Mouse (Mus musculus): ENCODE data around the gene Mucl3. TPM values are rescaled to one million over a fixed set of nuclear protein-coding genes. Genes with fewer than 3 reads are reported as not detected.

Gene Mucl3
- polyA plus RNA-seq (2012; rRNA removed), result not detected in 2 replicates

GRCm38 (mm10) chr17:35643609-35644236, at the start of gene Mucl3:
Gene Mucl3, minus strand, starts transcription at chr17:35643695.
- no peak for TF ChIP-seq CTCF (IDR thresholded peaks at IDR 0.05; ENCODE audit: extremely low read depth, insufficient read depth, insufficient read length, insufficient replicate concordance)
- no peak for TF ChIP-seq POLR2A (IDR thresholded peaks at IDR 0.05; ENCODE audit: low read depth, low read length)
- H3K4me1 ChIP-seq (ENCODE audit: control insufficient read depth, insufficient read depth, insufficient read length), result no peaks in the 10 kb centered on the region
- WGBS, result 74% methylated on average over 13 of the region's 13 CpGs
- H3K27ac ChIP-seq (ENCODE audit: insufficient read depth, low read length), result no peak within 1 kb of the TSS
- DNase-seq (ENCODE audit: low read depth in 1 of 2, low spot score in 2 of 2), result no peak
- H3K36me3 ChIP-seq (ENCODE audit: control insufficient read depth, insufficient read depth, low read length), result no peaks in the 10 kb centered on the region
- 0 out of 2 replicates have a peak, but pooled peaks cover 1% of the 10 kb centered on the region for H3K27me3 ChIP-seq (ENCODE audit: control insufficient read depth, insufficient read depth, low read length)
- H3K4me3 ChIP-seq (ENCODE audit: extremely low read depth, insufficient read depth, insufficient read length), result no peak within 1 kb of the TSS

- Histone ChIP-seq H3K27me3 (ENCODE audit: control insufficient read depth, insufficient read depth, low read length) (no peaks in the 10 kb centered on the region), H3K27ac (ENCODE audit: insufficient read depth, low read length) (no peak overlapping the region), H3K36me3 (ENCODE audit: control insufficient read depth, insufficient read depth, low read length) (no peaks in the 10 kb centered on the region), H3K4me1 (ENCODE audit: control insufficient read depth, insufficient read depth, insufficient read length) (no peaks in the 10 kb centered on the region), H3K4me3 (ENCODE audit: extremely low read depth, insufficient read depth, insufficient read length) (no peak overlapping the region)
- no peak for TF ChIP-seq CTCF (IDR thresholded peaks at IDR 0.05; ENCODE audit: extremely low read depth, insufficient read depth, insufficient read length, insufficient replicate concordance)
- DNase-seq (ENCODE audit: low read depth in 1 of 2, low spot score in 2 of 2), result no peak
- 18% methylated on average over 4 of the region's 4 CpGs for WGBS
Observed at GRCm38 (mm10) chr17:35692368-35692767, 48.9 kb upstream of the Mucl3 start.

GRCm38 (mm10) chr17:35691811-35692210, 48.3 kb upstream of the Mucl3 start:
- Histone ChIP-seq H3K4me1 (ENCODE audit: control insufficient read depth, insufficient read depth, insufficient read length) (no peaks in the 10 kb centered on the region), H3K4me3 (ENCODE audit: extremely low read depth, insufficient read depth, insufficient read length) (no peak overlapping the region), H3K27ac (ENCODE audit: insufficient read depth, low read length) (no peak overlapping the region), H3K27me3 (ENCODE audit: control insufficient read depth, insufficient read depth, low read length) (no peaks in the 10 kb centered on the region), H3K36me3 (ENCODE audit: control insufficient read depth, insufficient read depth, low read length) (no peaks in the 10 kb centered on the region)
- WGBS, result 80% methylated on average over 4 of the region's 4 CpGs
- TF ChIP-seq CTCF (IDR thresholded peaks at IDR 0.05; ENCODE audit: extremely low read depth, insufficient read depth, insufficient read length, insufficient replicate concordance) (no peak), POLR2A (IDR thresholded peaks at IDR 0.05; ENCODE audit: low read depth, low read length) (no peak)
- DNase-seq (ENCODE audit: low read depth in 1 of 2, low spot score in 2 of 2), result no peak

- H3K27ac ChIP-seq (ENCODE audit: insufficient read depth, low read length), result no peak overlapping the region
- no peak overlapping the region for H3K4me3 ChIP-seq (ENCODE audit: extremely low read depth, insufficient read depth, insufficient read length)
- no peaks in the 10 kb centered on the region; the same call in 1 of the 2 replicates for H3K36me3 ChIP-seq (ENCODE audit: control insufficient read depth, insufficient read depth, low read length)
- no peaks in the 10 kb centered on the region for H3K27me3 ChIP-seq (ENCODE audit: control insufficient read depth, insufficient read depth, low read length)
- no peak for TF ChIP-seq CTCF (IDR thresholded peaks at IDR 0.05; ENCODE audit: extremely low read depth, insufficient read depth, insufficient read length, insufficient replicate concordance)
- TF ChIP-seq POLR2A (IDR thresholded peaks at IDR 0.05; ENCODE audit: low read depth, low read length), result no peak
- WGBS, result 87% methylated on average over 18 of the region's 18 CpGs
- no peaks in the 10 kb centered on the region for H3K4me1 ChIP-seq (ENCODE audit: control insufficient read depth, insufficient read depth, insufficient read length)
- no peak for DNase-seq (ENCODE audit: low read depth in 1 of 2, low spot score in 2 of 2)
Observed at GRCm38 (mm10) chr17:35689936-35690645, 46.6 kb upstream of the Mucl3 start.

- 74% methylated on average over 25 of the region's 25 CpGs for WGBS
- no peaks in the 10 kb centered on the region; the same call in 1 of the 2 replicates for H3K36me3 ChIP-seq (ENCODE audit: control insufficient read depth, insufficient read depth, low read length)
- no peaks in the 10 kb centered on the region for H3K4me1 ChIP-seq (ENCODE audit: control insufficient read depth, insufficient read depth, insufficient read length)
- H3K4me3 ChIP-seq (ENCODE audit: extremely low read depth, insufficient read depth, insufficient read length), result no peak overlapping the region
- no peak overlapping the region for H3K27ac ChIP-seq (ENCODE audit: insufficient read depth, low read length)
- no peaks in the 10 kb centered on the region for H3K27me3 ChIP-seq (ENCODE audit: control insufficient read depth, insufficient read depth, low read length)
- no peak for DNase-seq (ENCODE audit: low read depth in 1 of 2, low spot score in 2 of 2)
- no peak for TF ChIP-seq POLR2A (IDR thresholded peaks at IDR 0.05; ENCODE audit: low read depth, low read length)
- TF ChIP-seq CTCF (IDR thresholded peaks at IDR 0.05; ENCODE audit: extremely low read depth, insufficient read depth, insufficient read length, insufficient replicate concordance), result no peak
Observed at GRCm38 (mm10) chr17:35688347-35689175, 45.1 kb upstream of the Mucl3 start.

GRCm38 (mm10) chr17:35685061-35685460, 41.6 kb upstream of the Mucl3 start:
- TF ChIP-seq CTCF (IDR thresholded peaks at IDR 0.05; ENCODE audit: extremely low read depth, insufficient read depth, insufficient read length, insufficient replicate concordance), result no peak
- TF ChIP-seq POLR2A (IDR thresholded peaks at IDR 0.05; ENCODE audit: low read depth, low read length), result no peak
- no peak overlapping the region for H3K27ac ChIP-seq (ENCODE audit: insufficient read depth, low read length)
- H3K27me3 ChIP-seq (ENCODE audit: control insufficient read depth, insufficient read depth, low read length), result no peaks in the 10 kb centered on the region
- no peaks in the 10 kb centered on the region; the same call in 1 of the 2 replicates for H3K36me3 ChIP-seq (ENCODE audit: control insufficient read depth, insufficient read depth, low read length)
- H3K4me1 ChIP-seq (ENCODE audit: control insufficient read depth, insufficient read depth, insufficient read length), result no peaks in the 10 kb centered on the region
- no peak for DNase-seq (ENCODE audit: low read depth in 1 of 2, low spot score in 2 of 2)
- H3K4me3 ChIP-seq (ENCODE audit: extremely low read depth, insufficient read depth, insufficient read length), result no peak overlapping the region
- WGBS, result 68% methylated on average over 9 of the region's 9 CpGs
